Mouse (Mus musculus) hindbrain, postnatal 0 days (tissue): ENCODE data around the gene A530016L24Rik. TPM values are rescaled to one million over a fixed set of nuclear protein-coding genes. Genes with fewer than 3 reads are reported as not detected.

Experiments
- ATAC-seq: fragments of 200-750 bp; cut with Nextera tagmentation; 2 replicates; pipeline ENCODE4 v1.8.0; 2017; ENCODE audit warnings: mild to moderate bottlenecking, moderate TSS enrichment, moderate library complexity
- DNase-seq: peaks from one replicate; pipeline ENCODE4 v3.0.0-alpha.2; 2015; ENCODE audit warnings: low spot score
- H3K27ac ChIP-seq: fragments of 300-500 bp; sonication (generic); 2 replicates; pipeline ENCODE4 v1.5.1; 2014; ENCODE audit warnings: mild to moderate bottlenecking
- H3K27me3 ChIP-seq: fragments of 300-500 bp; sonication (generic); 2 replicates; pipeline ENCODE4 v1.6.1; 2014; ENCODE audit warnings: low read length, mixed read lengths; ENCODE audit not compliant: insufficient read depth
- H3K36me3 ChIP-seq: fragments of 300-500 bp; sonication (generic); 2 replicates; pipeline ENCODE4 v1.6.1; 2014; ENCODE audit warnings: low read length, mixed read lengths; ENCODE audit not compliant: insufficient read depth
- H3K4me1 ChIP-seq: fragments of 300-500 bp; sonication (generic); 2 replicates; pipeline ENCODE4 v1.6.1; 2014; ENCODE audit warnings: antibody characterized with exemption, low read length, mixed read lengths; ENCODE audit not compliant: insufficient read depth
- H3K4me2 ChIP-seq: fragments of 300-500 bp; sonication (generic); 2 replicates; pipeline ENCODE4 v1.6.1; 2014; ENCODE audit warnings: low read depth, mild to moderate bottlenecking, low read length, moderate library complexity, mixed read lengths
- H3K4me3 ChIP-seq: fragments of 300-500 bp; sonication (generic); 2 replicates; pipeline ENCODE4 v1.5.1; 2014; ENCODE audit warnings: low read length
- H3K9ac ChIP-seq: fragments of 300-500 bp; sonication (generic); replicated peaks from 2 replicates; pipeline ENCODE4 v1.6.1; 2014; ENCODE audit warnings: mild to moderate bottlenecking, low read length, moderate library complexity, mixed read lengths
- H3K9me3 ChIP-seq: fragments of 300-500 bp; sonication (generic); 2 replicates; pipeline ENCODE4 v1.6.1; 2016; ENCODE audit warnings: low read length, mixed read lengths
- CTCF ChIP-seq: IDR thresholded peaks from 2 replicates; pipeline ENCODE4 v1.5.1; 2016; ENCODE audit warnings: antibody characterized with exemption, control low read depth, low read depth
- WGBS: fragments of 180-500 bp; shearing (Covaris S2); extraction: QIAGEN DNeasy Blood & Tissue Kit; methylation state at CpG from one replicate; pipeline ENCODE4 v1.1.7; 2014; 5-methylcytosine and 5-hydroxymethylcytosine counted together
- polyA plus RNA-seq: library from polyadenylated mRNA; unstranded; fragments of >200 nt; fragmentation: Nextera tagmentation; extraction: Ambion mirVana; gene quantifications from 2 replicates; pipeline ENCODE4 v1.2.1, GENCODE M21; 2015
- total RNA-seq: library from RNA; depleted of rRNA; stranded (reverse); fragments of >200 nt; gene quantifications from 2 replicates; pipeline ENCODE4 v1.2.3, GENCODE M21; 2014

A530016L24Rik gene
- total and polyA plus RNA-seq, 2 experiments from 2014 or later: 0.11 TPM; not detected in 1

DNA sequence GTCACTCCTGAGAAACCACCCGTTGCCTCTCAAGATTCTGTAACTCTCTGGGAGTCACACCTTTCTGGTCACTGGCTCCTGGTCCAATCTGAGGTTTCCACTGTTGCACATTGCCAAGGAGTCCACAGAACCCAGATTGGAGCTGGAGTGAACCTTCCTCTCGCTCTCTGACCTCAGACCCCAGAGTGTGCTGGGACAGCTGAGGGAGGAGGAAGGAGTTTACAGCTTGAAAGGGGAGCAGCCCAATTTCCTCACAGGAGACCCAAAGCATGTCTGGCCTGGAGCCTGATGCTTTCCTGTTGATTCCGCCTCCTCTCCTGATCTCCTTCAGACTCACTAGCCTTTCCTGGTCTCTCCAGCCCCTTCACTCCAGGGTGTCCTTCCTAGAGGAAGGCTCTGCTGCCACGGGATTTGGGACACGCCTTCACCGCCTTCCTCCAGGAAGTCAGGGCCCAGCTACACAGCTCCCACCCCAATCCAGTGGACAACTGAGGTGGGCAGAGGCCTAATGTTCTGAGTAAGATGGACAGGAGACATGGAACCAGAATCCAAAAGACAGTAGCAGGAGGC lies 33.0 kb upstream of the A530016L24Rik start:
- H3K27ac ChIP-seq: no peak overlapping the region
- whole genome bisulfite sequencing: 80% methylated on average over 6 of the region's 6 CpGs
- no peak overlapping the region for H3K4me2 ChIP-seq
- H3K4me3 ChIP-seq: no peak overlapping the region
- no peaks in the 10 kb centered on the region for H3K27me3 ChIP-seq
- ATAC-seq (no peak), DNase-seq (no peak)
- H3K4me1 ChIP-seq: peaks cover 5% of the 10 kb centered on the region; the same call in 1 of the 2 replicates
- no peak overlapping the region for H3K9ac ChIP-seq
- no peaks in the 10 kb centered on the region for H3K36me3 ChIP-seq
- TF ChIP-seq CTCF: no peak
- H3K9me3 ChIP-seq: no peaks in the 10 kb centered on the region

DNA sequence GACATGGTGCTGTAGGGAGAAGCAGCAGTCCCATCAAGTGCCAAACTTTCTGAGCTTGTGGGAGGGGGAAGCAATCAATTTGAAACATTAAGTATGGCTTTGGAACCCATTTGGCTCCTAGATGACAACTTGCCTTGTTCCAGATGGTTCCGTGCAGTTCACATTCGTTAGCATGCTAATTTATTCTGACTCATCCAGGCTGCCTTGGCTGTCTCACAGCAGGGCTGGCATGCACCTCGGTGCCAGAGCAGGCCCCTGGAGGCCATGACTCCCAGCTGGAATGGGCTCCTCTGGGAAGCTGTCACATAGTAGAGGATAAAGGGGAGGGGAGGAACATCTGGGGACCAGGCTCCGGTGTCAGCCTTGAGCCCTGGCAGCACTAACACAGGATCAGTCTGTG lies 31.4 kb upstream of the A530016L24Rik start:
- H3K4me3 ChIP-seq: no peak overlapping the region
- no peak overlapping the region for H3K4me2 ChIP-seq
- no peaks in the 10 kb centered on the region for H3K36me3 ChIP-seq
- WGBS: 16% methylated on average over 4 of the region's 4 CpGs
- peak; percentile 82 for ATAC-seq
- H3K9me3 ChIP-seq: no peaks in the 10 kb centered on the region
- H3K27ac ChIP-seq: no peak overlapping the region
- DNase-seq: peak; percentile 79
- peaks cover 5% of the 10 kb centered on the region; the same call in 1 of the 2 replicates for H3K4me1 ChIP-seq
- H3K9ac ChIP-seq: no peak overlapping the region
- H3K27me3 ChIP-seq: no peaks in the 10 kb centered on the region
- 0 out of 2 replicates have a peak, but pooled peaks have one; percentile 1 for TF ChIP-seq CTCF

DNA sequence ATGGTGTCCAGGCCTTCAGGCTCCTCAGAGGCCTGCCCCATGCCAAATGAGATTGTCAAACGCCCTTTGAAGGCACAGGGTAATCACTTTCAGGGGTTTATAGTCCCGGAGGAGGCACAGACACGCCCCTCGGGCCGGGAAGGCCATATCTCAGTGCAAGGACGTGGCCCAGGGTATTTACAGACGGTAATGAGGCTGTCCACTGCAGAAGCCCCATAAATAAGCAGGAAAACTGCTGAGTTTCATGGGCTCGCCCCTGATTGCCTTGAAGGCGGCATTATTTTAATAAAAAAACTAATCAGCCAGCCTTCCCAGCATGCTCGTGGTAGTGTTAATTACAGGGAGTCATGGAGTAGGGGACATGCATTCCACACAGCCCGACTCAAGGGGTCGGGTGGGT lies 26.8 kb upstream of the A530016L24Rik start:
- no peaks in the 10 kb centered on the region for H3K27me3 ChIP-seq
- no peak for DNase-seq
- peaks cover 5% of the 10 kb centered on the region; the same call in 1 of the 2 replicates for H3K4me1 ChIP-seq
- 59% methylated on average over 12 of the region's 12 CpGs for WGBS
- ATAC-seq: no peak
- H3K9me3 ChIP-seq: no peaks in the 10 kb centered on the region
- H3K9ac ChIP-seq: no peak overlapping the region
- no peak overlapping the region for H3K27ac ChIP-seq
- TF ChIP-seq CTCF: no peak
- no peak overlapping the region for H3K4me2 ChIP-seq
- no peak overlapping the region for H3K4me3 ChIP-seq
- no peaks in the 10 kb centered on the region for H3K36me3 ChIP-seq

DNA sequence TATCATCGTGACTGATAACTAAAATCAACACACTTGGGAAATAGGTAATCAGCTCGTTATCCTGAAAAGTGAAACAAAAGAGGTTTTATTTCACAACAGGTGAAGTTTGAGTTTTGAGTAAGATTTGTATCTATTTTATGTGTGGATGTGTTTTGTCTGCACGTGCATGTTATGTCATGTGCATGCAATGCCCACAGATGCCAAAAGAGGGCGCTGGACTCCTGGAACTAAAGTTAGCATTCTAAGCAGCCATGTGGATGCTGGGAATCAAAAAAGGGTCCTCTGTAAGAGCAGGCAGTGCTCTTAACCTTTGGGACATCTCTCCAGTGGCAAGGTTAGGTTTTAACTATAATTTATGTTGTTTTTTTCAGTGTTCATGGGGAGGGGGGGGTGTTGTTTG lies 26.0 kb upstream of the A530016L24Rik start:
- H3K4me1 ChIP-seq: peaks cover 2% of the 10 kb centered on the region; the same call in 1 of the 2 replicates
- TF ChIP-seq CTCF: peak; percentile 43
- 75% methylated on average over 4 of the region's 4 CpGs for WGBS
- no peak overlapping the region for H3K4me3 ChIP-seq
- H3K9ac ChIP-seq: no peak overlapping the region
- no peak for ATAC-seq
- H3K36me3 ChIP-seq: no peaks in the 10 kb centered on the region
- no peak overlapping the region for H3K27ac ChIP-seq
- H3K9me3 ChIP-seq: no peaks in the 10 kb centered on the region
- H3K27me3 ChIP-seq: no peaks in the 10 kb centered on the region
- H3K4me2 ChIP-seq: no peak overlapping the region
- DNase-seq: no peak

DNA sequence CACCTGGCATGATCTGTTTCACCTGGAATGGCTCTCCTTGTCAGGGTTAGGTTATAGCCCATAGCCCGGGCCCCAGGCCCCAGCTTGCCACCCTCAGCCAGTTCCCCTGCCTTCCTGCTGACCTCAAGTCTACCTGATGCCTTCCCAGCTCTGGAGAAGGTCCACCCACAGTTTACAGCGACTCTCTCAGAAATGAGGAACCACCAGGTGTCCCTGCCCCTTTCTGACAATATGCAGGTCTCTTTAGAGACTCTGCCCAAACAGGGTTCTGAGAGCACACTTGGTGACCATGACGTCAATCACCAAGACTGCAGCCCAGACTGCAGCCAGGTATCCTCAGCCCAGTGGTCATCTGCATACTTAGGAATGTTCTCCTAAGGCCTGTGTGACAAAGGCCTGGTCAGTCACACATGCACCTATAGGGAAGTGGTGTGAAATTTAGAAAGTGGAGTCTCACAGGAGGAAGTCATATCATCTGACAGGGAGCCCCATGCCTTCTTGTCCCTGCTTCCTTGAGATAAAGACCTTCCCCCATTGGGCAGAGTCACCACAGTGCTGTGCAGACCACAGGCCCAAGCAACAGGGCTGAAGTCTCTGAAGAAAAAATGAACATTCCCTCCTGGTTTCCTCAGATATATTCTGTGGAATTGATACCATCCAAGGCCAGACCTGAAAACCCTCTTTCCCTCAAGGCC lies 25.4 kb upstream of the A530016L24Rik start:
- Histone ChIP-seq H3K36me3 (no peaks in the 10 kb centered on the region), H3K4me2 (no peak overlapping the region), H3K9me3 (no peaks in the 10 kb centered on the region), H3K4me3 (no peak overlapping the region), H3K27ac (no peak overlapping the region), H3K27me3 (no peaks in the 10 kb centered on the region; the same call in 1 of the 2 replicates), H3K4me1 (no peaks in the 10 kb centered on the region), H3K9ac (no peak overlapping the region)
- ATAC-seq (no peak), DNase-seq (no peak)
- TF ChIP-seq CTCF: no peak
- 80% methylated on average over 3 of the region's 3 CpGs for WGBS

DNA sequence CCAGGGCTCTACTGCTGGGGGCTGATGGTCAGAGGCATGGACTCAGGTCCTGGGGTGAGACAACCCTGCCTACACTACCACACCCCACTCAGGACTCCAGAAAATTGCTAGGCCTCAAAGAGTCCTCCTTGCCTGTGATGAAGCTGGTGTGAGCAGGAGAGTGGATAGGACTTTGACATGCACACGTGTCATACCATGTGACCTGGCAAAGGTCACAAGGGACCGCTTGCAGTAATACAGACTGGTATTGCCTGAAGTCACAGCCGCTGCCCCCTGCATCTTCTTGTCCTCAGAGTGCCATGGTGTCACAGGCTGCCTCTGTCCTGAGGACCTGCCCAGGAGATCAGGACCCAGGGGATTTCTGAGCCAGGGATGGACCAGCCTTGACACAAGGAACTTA lies 24.7 kb upstream of the A530016L24Rik start:
- ATAC-seq (no peak), DNase-seq (no peak)
- H3K4me2 ChIP-seq: no peak overlapping the region
- TF ChIP-seq CTCF: no peak
- 84% methylated on average over 3 of the region's 3 CpGs for WGBS
- no peaks in the 10 kb centered on the region for H3K36me3 ChIP-seq
- H3K9me3 ChIP-seq: no peaks in the 10 kb centered on the region
- no peaks in the 10 kb centered on the region; the same call in 1 of the 2 replicates for H3K27me3 ChIP-seq
- H3K27ac ChIP-seq: no peak overlapping the region
- H3K9ac ChIP-seq: no peak overlapping the region
- no peaks in the 10 kb centered on the region for H3K4me1 ChIP-seq
- H3K4me3 ChIP-seq: no peak overlapping the region

DNA sequence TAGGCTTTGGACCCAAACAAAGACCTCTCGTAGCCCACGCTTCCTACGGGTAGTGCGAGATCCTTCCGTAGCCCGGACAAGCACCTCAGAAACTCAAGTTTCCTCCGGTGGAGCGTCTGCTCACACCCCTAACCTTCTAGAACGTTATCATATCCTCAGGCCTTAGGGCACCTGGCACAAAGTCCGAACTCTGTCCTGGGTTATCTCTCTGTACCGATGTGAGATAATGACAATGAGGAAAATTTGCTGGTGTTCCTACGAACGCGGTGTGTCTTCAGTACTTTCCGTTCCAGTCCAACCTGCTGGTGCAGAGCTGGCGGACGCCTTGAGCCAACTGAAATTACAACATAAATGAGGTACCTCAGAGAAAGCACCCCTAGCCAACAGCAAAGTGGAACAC lies 23.3 kb upstream of the A530016L24Rik start:
- Histone ChIP-seq H3K4me3 (no peak overlapping the region), H3K4me2 (no peak overlapping the region), H3K27ac (no peak overlapping the region), H3K36me3 (no peaks in the 10 kb centered on the region), H3K9me3 (no peaks in the 10 kb centered on the region), H3K27me3 (no peaks in the 10 kb centered on the region; the same call in 1 of the 2 replicates), H3K9ac (no peak overlapping the region), H3K4me1 (0 out of 2 replicates have a peak, but pooled peaks cover 5% of the 10 kb centered on the region)
- no peak for TF ChIP-seq CTCF
- WGBS: 95% methylated on average over 17 of the region's 17 CpGs
- no peak for ATAC-seq
- no peak for DNase-seq
